Comparison of ENCODE assay signal across 32 mouse cellular contexts in genomic region chr11:89095306-89095705, GRCm38 (mm10). TPM values are rescaled to one million over a fixed set of nuclear protein-coding genes. Genes with fewer than 3 reads are reported as not detected.
A peak's percentile ranks its signal among the peaks of the same experiment; 100 is the strongest.
DNase-seq lines count a peak whose midpoint lies in the region; ATAC-seq lines count a peak whose summit lies in the region.
"Had no signal": no experiment of that assay in that cellular context is flagged by ENCODE, and none has a peak within 500 bp of the region (broad histone marks: within the 10 kb centered on the region; RNA-seq: fewer than 3 reads in every experiment).

No protein-coding gene starts in this region.

- H3K27me3 ChIP-seq in hindbrain, embryonic 16.5 days (replicated peaks; ENCODE audit: control insufficient read depth, insufficient read depth, low read length), result no peaks in the 10 kb centered on the region
- H3K27me3 ChIP-seq: embryonic facial prominence, embryonic 13.5 days; forebrain, embryonic 13.5 days had no signal

- no peak overlapping the region for H3K4me2 ChIP-seq in hindbrain, embryonic 16.5 days (ENCODE audit: low read length)
- H3K4me2 ChIP-seq: embryonic facial prominence, embryonic 13.5 days; forebrain, embryonic 13.5 days; heart, embryonic 13.5 days; hindbrain, embryonic 14.5 days had no signal

- H3K4me3 ChIP-seq in hindbrain, embryonic 16.5 days (ENCODE audit: low read length), result no peak overlapping the region
- H3K4me3 ChIP-seq: embryonic facial prominence, embryonic 10.5 days; embryonic facial prominence, embryonic 13.5 days; forebrain, embryonic 10.5 days; forebrain, embryonic 13.5 days; heart, adult 2 months; heart, embryonic 10.5 days; heart, embryonic 13.5 days; hindbrain, embryonic 10.5 days had no signal

- peak; percentile 48 for DNase-seq in 3T3-L1 (ENCODE audit: low read depth, low spot score)
- DNase-seq in thymus, postnatal 0 days (ENCODE audit: low spot score), result peak; percentile 85
- DNase-seq in thymus, postnatal 25 days, result peak; percentile 68
- no peak for DNase-seq in right cerebral cortex, postnatal 14 days
- no peak for DNase-seq in right cerebral cortex, postnatal 36 days (ENCODE audit: low spot score in 2 of 2)
- DNase-seq in gastrocnemius, postnatal 14 days, result no peak
- DNase-seq: adrenal gland, adult 8-10 months; adrenal gland, postnatal 25 days; cerebellum, adult 11-12 months; cerebellum, adult 8-10 months; cerebellum, postnatal 10 days; cerebellum, postnatal 36 days; embryo, embryonic 11 days; gastrocnemius, postnatal 25 days; heart, adult 2 months had no signal

- no peaks in the 10 kb centered on the region for H3K4me1 ChIP-seq in hindbrain, embryonic 16.5 days (ENCODE audit: control insufficient read depth, insufficient read depth, low read depth, low read length)
- H3K4me1 ChIP-seq: embryonic facial prominence, embryonic 10.5 days; forebrain, embryonic 13.5 days had no signal

- 72% methylated on average over 3 of the region's 3 CpGs for WGBS in hindbrain, embryonic 16.5 days

- no peaks in the 10 kb centered on the region for H3K9me3 ChIP-seq in hindbrain, embryonic 16.5 days (ENCODE audit: control insufficient read depth, low read length)
- H3K9me3 ChIP-seq: embryonic facial prominence, embryonic 10.5 days; embryonic facial prominence, embryonic 13.5 days; forebrain, embryonic 10.5 days; forebrain, embryonic 13.5 days; heart, embryonic 10.5 days; heart, embryonic 13.5 days; hindbrain, embryonic 10.5 days had no signal

- intact Hi-C loops in gastrocnemius, postnatal 14 days (cut with DNase I; ENCODE audit: low total_unique reads), result no loop called here

- no peaks in the 10 kb centered on the region for H3K36me3 ChIP-seq in hindbrain, embryonic 16.5 days (ENCODE audit: control insufficient read depth, insufficient read depth, low read length)
- H3K36me3 ChIP-seq: embryonic facial prominence, embryonic 10.5 days; embryonic facial prominence, embryonic 13.5 days; forebrain, embryonic 10.5 days; heart, embryonic 10.5 days; heart, embryonic 13.5 days; hindbrain, embryonic 10.5 days had no signal

- H3K27ac ChIP-seq in hindbrain, embryonic 16.5 days (ENCODE audit: low read depth, low read length), result no peak overlapping the region
- H3K27ac ChIP-seq: embryonic facial prominence, embryonic 10.5 days; embryonic facial prominence, embryonic 13.5 days; forebrain, embryonic 10.5 days; forebrain, embryonic 13.5 days; heart, adult 2 months; heart, embryonic 10.5 days; heart, embryonic 13.5 days; hindbrain, embryonic 10.5 days; hindbrain, embryonic 14.5 days had no signal

- no peak overlapping the region for H3K9ac ChIP-seq in hindbrain, embryonic 16.5 days (ENCODE audit: low read depth, low read length)
- H3K9ac ChIP-seq: embryonic facial prominence, embryonic 13.5 days; forebrain, embryonic 13.5 days; heart, embryonic 13.5 days; hindbrain, embryonic 14.5 days had no signal

- ATAC-seq in hematopoietic stem cell, adult 5-6 weeks (replicated peaks in 1 of 2; ENCODE audit: insufficient read depth in 1 of 2, low FRiP score in 2 of 2, low TSS enrichment in 1 of 2, low read depth in 1 of 2, poor library complexity in 2 of 2, severe bottlenecking in 2 of 2), result peak; percentile 30 to 41; a peak in 2 of 4 replicates
- ATAC-seq in hindbrain, embryonic 16.5 days, result no peak
- ATAC-seq: activated CD4-positive, CD25-positive, alpha-beta regulatory T cell, adult 4 months; CD4-positive, CD25-positive, alpha-beta regulatory T cell, adult 4 months; forebrain, embryonic 13.5 days; forebrain, embryonic 16.5 days had no signal

RNA-seq across cellular contexts. Expression of gene Gm525, which starts 21.7 kb away (rescaled TPM):
- total RNA-seq in hematopoietic stem cell, adult 5-6 weeks (2017), result not detected in 2 replicates
- 191 and 212 TPM in 2 replicates for polyA plus RNA-seq in thymus, postnatal 0 days (2015; fragmentation: Nextera tagmentation; extraction: Ambion mirVana)
- not detected for total RNA-seq in gastrocnemius, postnatal 14 days (2021)
- polyA plus RNA-seq in hindbrain, embryonic 16.5 days (2015; fragmentation: Nextera tagmentation; extraction: Ambion mirVana), result not detected in 2 replicates
- total RNA-seq: adrenal gland, adult 8-10 months; adrenal gland, postnatal 25 days; gastrocnemius, adult 18-20 months; gastrocnemius, postnatal 25 days; heart, adult 2 months; heart, postnatal 25 days had no signal
- polyA plus RNA-seq: activated CD4-positive, CD25-positive, alpha-beta regulatory T cell, adult 4 months; C2C12; CD4-positive, CD25-positive, alpha-beta regulatory T cell, adult 4 months; embryonic facial prominence, embryonic 10.5 days; forebrain, embryonic 10.5 days; forebrain, embryonic 13.5 days; forebrain, embryonic 16.5 days; heart, embryonic 10.5 days; heart, embryonic 13.5 days; heart, postnatal 0 days; hindbrain, embryonic 10.5 days; hindbrain, embryonic 14.5 days had no signal

RNA-seq across cellular contexts. Expression of gene Dgke, which starts 28.7 kb away (rescaled TPM):
- total RNA-seq in hematopoietic stem cell, adult 5-6 weeks (2017), result 9.5 and 10.2 TPM in 2 replicates
- 19.8 and 25.5 TPM in 2 replicates for polyA plus RNA-seq in thymus, postnatal 0 days (2015; fragmentation: Nextera tagmentation; extraction: Ambion mirVana)
- total RNA-seq in gastrocnemius, postnatal 14 days (2021), result 1 to 10 TPM; 3.9 to 4.3 TPM
- polyA plus RNA-seq in hindbrain, embryonic 16.5 days (2015; fragmentation: Nextera tagmentation; extraction: Ambion mirVana), result 16.4 and 16.7 TPM in 2 replicates

Comparison
In these comparisons a context has a peak if more than half of its experiments do, and no peak if none do; other contexts are left out.
1. DNase-seq: peak in 3T3-L1 (single experiment), thymus, postnatal 0 days (single experiment) and thymus, postnatal 25 days (single experiment); none in right cerebral cortex, postnatal 14 days (single experiment), right cerebral cortex, postnatal 36 days (0 of 2) and gastrocnemius, postnatal 14 days (single experiment).